Mouse (Mus musculus): ENCODE results near the gene 1700025G04Rik. TPM values are rescaled to one million over a fixed set of nuclear protein-coding genes. Genes with fewer than 3 reads are reported as not detected.

Gene 1700025G04Rik
- polyA plus RNA-seq, 1 experiment from 2014 or later = 28.5 TPM

DNA sequence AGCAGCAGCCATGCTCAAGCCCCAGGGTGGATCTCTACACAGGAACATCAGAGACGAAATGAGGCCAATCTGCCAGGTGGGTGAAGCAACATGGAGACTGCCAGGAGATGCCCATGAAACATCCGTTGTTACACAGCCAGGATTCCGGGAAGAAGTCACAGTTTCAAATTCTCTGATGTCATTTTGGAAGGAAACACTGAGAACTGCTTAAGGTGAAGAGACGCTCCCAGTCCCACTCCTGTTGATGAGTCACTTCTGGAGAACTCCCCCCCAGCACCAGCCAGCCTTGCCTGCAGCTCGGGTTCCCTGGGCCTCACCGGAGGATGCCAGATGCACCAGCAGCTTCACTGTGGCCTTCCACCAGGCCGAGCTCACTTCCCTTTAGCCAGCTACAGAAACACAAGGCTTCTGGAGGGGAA, 90.5 kb downstream of the 1700025G04Rik start:
- Histone ChIP-seq H3K27me3 (ENCODE audit: control insufficient read depth, insufficient read depth, low read depth, low read length) (no peaks in the 10 kb centered on the region), H3K4me2 (ENCODE audit: low read length) (no peak overlapping the region), H3K4me3 (ENCODE audit: low read depth, low read length) (no peak overlapping the region), H3K9me3 (replicated peaks; ENCODE audit: control insufficient read depth, low read length, poor library complexity, severe bottlenecking) (no peaks in the 10 kb centered on the region), H3K4me1 (ENCODE audit: control insufficient read depth, insufficient read depth, low read length) (peaks cover 9% of the 10 kb centered on the region), H3K36me3 (ENCODE audit: control insufficient read depth, insufficient read depth, low read length) (no peaks in the 10 kb centered on the region), H3K27ac (ENCODE audit: low read length) (no peak overlapping the region), H3K9ac (ENCODE audit: low read depth, low read length) (no peak overlapping the region)
- WGBS = 68% methylated on average over 7 of the region's 7 CpGs
- ATAC-seq = no peak

DNA sequence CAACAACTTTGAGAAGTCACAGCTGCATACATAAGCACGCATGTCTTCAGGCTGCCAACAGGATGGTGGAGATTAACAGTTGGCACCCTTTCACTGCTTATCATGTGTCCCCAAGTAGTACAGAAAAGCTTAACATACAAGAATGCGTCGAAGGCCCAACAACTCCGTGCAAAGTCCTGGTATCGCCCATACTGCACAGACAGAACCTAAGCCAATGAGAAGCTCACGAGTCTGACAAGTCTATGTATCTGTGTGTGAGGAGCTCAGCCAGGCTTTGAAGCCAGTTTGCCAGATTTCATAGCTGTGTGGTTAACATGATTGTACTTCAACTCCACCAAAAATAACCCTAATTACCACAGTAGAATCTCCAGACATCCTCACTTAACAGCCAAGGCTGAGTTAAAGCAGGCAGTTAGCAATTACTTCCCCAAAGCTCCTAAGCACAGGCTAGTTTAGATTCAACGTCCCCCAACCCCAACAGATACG, 91.2 kb downstream of the 1700025G04Rik start:
- Histone ChIP-seq H3K9me3 (replicated peaks; ENCODE audit: control insufficient read depth, low read length, poor library complexity, severe bottlenecking) (no peaks in the 10 kb centered on the region), H3K9ac (ENCODE audit: low read depth, low read length) (no peak overlapping the region), H3K36me3 (ENCODE audit: control insufficient read depth, insufficient read depth, low read length) (no peaks in the 10 kb centered on the region), H3K4me3 (ENCODE audit: low read depth, low read length) (no peak overlapping the region), H3K27ac (ENCODE audit: low read length) (no peak overlapping the region), H3K4me2 (ENCODE audit: low read length) (no peak overlapping the region), H3K4me1 (ENCODE audit: control insufficient read depth, insufficient read depth, low read length) (peaks cover 7% of the 10 kb centered on the region), H3K27me3 (ENCODE audit: control insufficient read depth, insufficient read depth, low read depth, low read length) (no peaks in the 10 kb centered on the region)
- WGBS = 79% methylated on average over 8 of the region's 8 CpGs
- ATAC-seq = no peak

DNA sequence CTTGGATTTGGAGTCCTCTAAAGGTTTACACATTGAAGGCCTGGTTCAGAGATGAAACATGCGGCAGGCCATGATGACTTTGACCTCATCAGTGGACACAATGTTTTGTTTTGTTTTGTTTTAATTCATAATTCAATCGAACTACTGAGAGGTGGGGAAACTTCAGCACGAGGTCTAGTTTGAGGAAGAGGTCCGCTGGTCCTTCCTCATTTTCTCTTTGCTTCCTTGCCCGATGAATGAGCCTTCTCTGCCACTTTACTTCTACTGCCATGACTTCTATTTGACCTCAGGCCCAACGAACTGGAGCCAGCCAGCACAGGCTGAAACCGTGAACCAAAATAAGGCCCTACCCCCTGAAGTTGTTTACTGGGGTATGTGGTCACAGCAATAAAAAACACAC, 92.3 kb downstream of the 1700025G04Rik start:
- WGBS = 89% methylated on average over 7 of the region's 7 CpGs

DNA sequence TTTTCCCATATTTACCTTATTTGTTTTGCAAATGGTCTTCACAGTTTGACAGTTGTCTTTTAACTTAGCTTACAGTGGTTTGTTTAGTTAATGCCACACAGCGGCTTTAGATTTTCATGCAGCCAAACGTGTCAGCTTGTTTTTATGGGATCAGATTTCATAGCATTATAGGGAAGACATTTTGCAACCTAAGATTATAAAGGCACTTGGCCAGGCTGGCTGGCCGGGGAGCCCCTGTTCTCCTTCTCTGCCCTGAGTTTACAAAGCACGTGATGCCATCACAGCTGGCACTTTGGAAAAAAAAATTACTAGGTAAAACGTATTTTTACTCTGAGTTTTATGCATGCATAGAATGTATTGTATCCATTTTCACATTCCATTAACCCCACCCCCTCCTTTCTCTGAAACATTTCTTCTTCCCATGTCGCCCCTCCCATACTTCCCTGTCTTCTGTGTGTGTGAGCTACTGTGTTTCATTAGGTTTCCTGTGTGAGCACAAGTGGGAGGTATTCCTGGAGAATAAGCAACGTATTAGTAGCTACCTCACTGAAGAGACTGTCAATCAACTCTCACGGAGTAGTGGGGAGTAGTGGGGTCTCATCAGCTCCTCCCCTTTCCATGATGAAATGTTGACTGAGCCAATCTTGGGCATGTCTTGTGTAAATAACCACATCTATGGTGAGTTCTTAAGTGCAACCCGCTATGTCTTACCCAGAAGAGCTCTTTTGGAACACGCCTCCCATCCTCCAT, 93.8 kb downstream of the 1700025G04Rik start:
- peaks cover 3% of the 10 kb centered on the region; the same call in 1 of the 2 replicates for H3K9me3 ChIP-seq (replicated peaks; ENCODE audit: control insufficient read depth, low read length, poor library complexity, severe bottlenecking)
- no peaks in the 10 kb centered on the region for H3K27me3 ChIP-seq (ENCODE audit: control insufficient read depth, insufficient read depth, low read depth, low read length)
- ATAC-seq = no peak
- no peak overlapping the region for H3K4me2 ChIP-seq (ENCODE audit: low read length)
- H3K4me1 ChIP-seq (ENCODE audit: control insufficient read depth, insufficient read depth, low read length) = peaks cover 5% of the 10 kb centered on the region; the same call in 1 of the 2 replicates
- H3K9ac ChIP-seq (ENCODE audit: low read depth, low read length) = no peak overlapping the region
- WGBS = 66% methylated on average over 10 of the region's 10 CpGs
- no peaks in the 10 kb centered on the region for H3K36me3 ChIP-seq (ENCODE audit: control insufficient read depth, insufficient read depth, low read length)
- H3K27ac ChIP-seq (ENCODE audit: low read length) = no peak overlapping the region
- no peak overlapping the region for H3K4me3 ChIP-seq (ENCODE audit: low read depth, low read length)

More for the DNA sequence above, 92.3 kb downstream of the 1700025G04Rik start:
- ATAC-seq = no peak
- Histone ChIP-seq H3K4me1 (ENCODE audit: control insufficient read depth, insufficient read depth, low read length) (peaks cover 5% of the 10 kb centered on the region), H3K27ac (ENCODE audit: low read length) (no peak overlapping the region), H3K4me3 (ENCODE audit: low read depth, low read length) (no peak overlapping the region), H3K4me2 (ENCODE audit: low read length) (no peak overlapping the region), H3K9ac (ENCODE audit: low read depth, low read length) (no peak overlapping the region), H3K27me3 (ENCODE audit: control insufficient read depth, insufficient read depth, low read depth, low read length) (no peaks in the 10 kb centered on the region), H3K36me3 (ENCODE audit: control insufficient read depth, insufficient read depth, low read length) (no peaks in the 10 kb centered on the region), H3K9me3 (replicated peaks; ENCODE audit: control insufficient read depth, low read length, poor library complexity, severe bottlenecking) (no peaks in the 10 kb centered on the region)

DNA sequence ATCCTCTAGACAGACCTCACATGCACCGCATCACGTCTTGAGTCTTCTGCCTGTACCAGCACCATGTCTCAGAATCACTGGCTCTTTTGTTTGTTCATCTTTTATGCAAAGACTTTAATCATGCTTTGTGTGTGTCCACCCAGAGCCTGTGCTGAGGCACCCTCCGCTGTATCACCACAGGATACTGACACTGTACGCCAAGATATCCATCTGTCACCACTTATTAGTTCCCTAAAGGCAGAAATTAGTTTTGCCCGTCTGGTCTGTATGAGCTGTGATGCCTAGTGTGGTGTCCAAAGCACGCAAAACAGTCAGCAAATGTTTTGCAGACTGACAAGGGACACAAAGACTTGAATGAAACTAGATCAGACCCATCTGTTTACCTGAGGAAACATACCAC, 95.7 kb downstream of the 1700025G04Rik start:
- no peaks in the 10 kb centered on the region for H3K27me3 ChIP-seq (ENCODE audit: control insufficient read depth, insufficient read depth, low read depth, low read length)
- H3K4me2 ChIP-seq (ENCODE audit: low read length) = no peak overlapping the region
- H3K36me3 ChIP-seq (ENCODE audit: control insufficient read depth, insufficient read depth, low read length) = no peaks in the 10 kb centered on the region
- no peak for ATAC-seq
- H3K9ac ChIP-seq (ENCODE audit: low read depth, low read length) = no peak overlapping the region
- H3K4me3 ChIP-seq (ENCODE audit: low read depth, low read length) = no peak overlapping the region
- no peak overlapping the region for H3K27ac ChIP-seq (ENCODE audit: low read length)
- WGBS = 37% methylated on average over 6 of the region's 6 CpGs
- H3K4me1 ChIP-seq (ENCODE audit: control insufficient read depth, insufficient read depth, low read length) = peaks cover 4% of the 10 kb centered on the region; the same call in 1 of the 2 replicates
- peaks cover 3% of the 10 kb centered on the region; the same call in 1 of the 2 replicates for H3K9me3 ChIP-seq (replicated peaks; ENCODE audit: control insufficient read depth, low read length, poor library complexity, severe bottlenecking)

DNA sequence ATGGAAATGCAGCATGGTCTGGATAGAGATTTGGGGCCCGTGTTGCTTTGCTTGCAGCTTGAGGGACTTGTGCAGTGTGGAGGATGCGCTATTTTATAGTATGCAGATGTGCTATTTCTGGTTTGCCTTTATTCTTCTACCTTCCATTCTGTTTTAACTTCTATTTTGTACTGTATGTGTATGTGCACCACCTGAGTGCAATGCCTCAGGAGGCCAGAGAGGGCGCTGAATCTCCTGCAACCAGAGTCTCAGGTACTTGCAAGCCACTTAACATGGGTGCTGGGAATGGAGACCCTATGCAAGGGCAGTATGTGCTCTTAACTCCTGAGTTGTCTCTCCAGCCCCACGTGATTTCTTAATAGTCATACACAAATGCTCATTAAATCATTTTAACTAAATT, 98.4 kb downstream of the 1700025G04Rik start:
- Histone ChIP-seq H3K9me3 (replicated peaks; ENCODE audit: control insufficient read depth, low read length, poor library complexity, severe bottlenecking) (peaks cover 3% of the 10 kb centered on the region; the same call in 1 of the 2 replicates), H3K36me3 (ENCODE audit: control insufficient read depth, insufficient read depth, low read length) (no peaks in the 10 kb centered on the region), H3K9ac (ENCODE audit: low read depth, low read length) (no peak overlapping the region), H3K4me1 (ENCODE audit: control insufficient read depth, insufficient read depth, low read length) (peaks cover 3% of the 10 kb centered on the region), H3K4me2 (ENCODE audit: low read length) (no peak overlapping the region), H3K4me3 (ENCODE audit: low read depth, low read length) (no peak overlapping the region), H3K27me3 (ENCODE audit: control insufficient read depth, insufficient read depth, low read depth, low read length) (no peaks in the 10 kb centered on the region), H3K27ac (ENCODE audit: low read length) (no peak overlapping the region)
- 92% methylated on average over 4 of the region's 4 CpGs for WGBS
- ATAC-seq = no peak

DNA sequence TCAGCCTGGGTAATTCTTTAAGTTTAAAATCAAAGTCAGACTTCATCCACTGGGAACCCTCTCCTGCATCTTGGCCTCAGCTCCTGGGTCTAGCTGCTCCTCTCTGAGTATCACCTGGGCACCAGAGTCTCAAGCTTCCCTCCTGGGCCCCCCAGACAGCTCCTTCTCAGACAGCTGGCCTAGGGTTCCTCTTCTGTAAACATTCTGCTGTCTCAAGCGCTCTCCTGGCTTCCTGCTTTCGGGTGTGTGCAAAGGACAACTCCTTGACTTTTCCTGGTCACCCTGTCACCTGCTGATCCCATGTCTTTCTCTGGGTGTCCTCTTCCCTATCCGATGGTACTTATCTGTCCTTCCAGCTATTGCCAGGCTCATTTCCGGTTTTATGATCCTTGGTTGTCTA, 99.3 kb downstream of the 1700025G04Rik start:
- 87% methylated on average over 4 of the region's 4 CpGs for WGBS
- Histone ChIP-seq H3K4me2 (ENCODE audit: low read length) (no peak overlapping the region), H3K9ac (ENCODE audit: low read depth, low read length) (no peak overlapping the region), H3K27ac (ENCODE audit: low read length) (no peak overlapping the region), H3K4me3 (ENCODE audit: low read depth, low read length) (no peak overlapping the region), H3K9me3 (replicated peaks; ENCODE audit: control insufficient read depth, low read length, poor library complexity, severe bottlenecking) (peaks cover 3% of the 10 kb centered on the region; the same call in 1 of the 2 replicates), H3K4me1 (ENCODE audit: control insufficient read depth, insufficient read depth, low read length) (peaks cover 8% of the 10 kb centered on the region), H3K36me3 (ENCODE audit: control insufficient read depth, insufficient read depth, low read length) (no peaks in the 10 kb centered on the region), H3K27me3 (ENCODE audit: control insufficient read depth, insufficient read depth, low read depth, low read length) (no peaks in the 10 kb centered on the region)
- ATAC-seq = no peak

DNA sequence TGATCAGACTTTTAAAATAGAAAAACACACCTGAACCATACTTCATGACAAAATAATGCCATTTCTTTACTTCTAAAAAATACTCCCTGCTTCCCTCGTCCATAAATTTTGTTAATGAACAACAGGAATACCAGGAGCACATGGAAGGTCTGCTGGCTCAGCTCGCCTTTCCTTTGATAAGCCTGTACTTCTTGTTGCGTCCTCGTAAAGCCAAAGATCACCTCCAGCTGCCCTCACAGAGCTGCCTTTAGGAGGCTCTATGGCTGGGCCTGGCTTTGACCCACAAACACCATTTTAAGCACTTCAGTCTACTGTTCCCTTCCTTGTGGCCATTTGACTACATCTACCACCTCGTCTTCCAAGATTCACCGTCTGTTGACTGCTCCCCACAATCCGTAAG, 101.2 kb downstream of the 1700025G04Rik start:
- H3K4me1 ChIP-seq (ENCODE audit: control insufficient read depth, insufficient read depth, low read length) = peaks cover 24% of the 10 kb centered on the region
- ATAC-seq = no peak
- H3K9me3 ChIP-seq (replicated peaks; ENCODE audit: control insufficient read depth, low read length, poor library complexity, severe bottlenecking) = peaks cover 3% of the 10 kb centered on the region; the same call in 1 of the 2 replicates
- no peaks in the 10 kb centered on the region for H3K27me3 ChIP-seq (ENCODE audit: control insufficient read depth, insufficient read depth, low read depth, low read length)
- no peaks in the 10 kb centered on the region for H3K36me3 ChIP-seq (ENCODE audit: control insufficient read depth, insufficient read depth, low read length)
- 92% methylated on average over 7 of the region's 7 CpGs for WGBS
- H3K4me3 ChIP-seq (ENCODE audit: low read depth, low read length) = no peak overlapping the region
- no peak overlapping the region for H3K4me2 ChIP-seq (ENCODE audit: low read length)
- no peak overlapping the region for H3K27ac ChIP-seq (ENCODE audit: low read length)
- no peak overlapping the region for H3K9ac ChIP-seq (ENCODE audit: low read depth, low read length)

DNA sequence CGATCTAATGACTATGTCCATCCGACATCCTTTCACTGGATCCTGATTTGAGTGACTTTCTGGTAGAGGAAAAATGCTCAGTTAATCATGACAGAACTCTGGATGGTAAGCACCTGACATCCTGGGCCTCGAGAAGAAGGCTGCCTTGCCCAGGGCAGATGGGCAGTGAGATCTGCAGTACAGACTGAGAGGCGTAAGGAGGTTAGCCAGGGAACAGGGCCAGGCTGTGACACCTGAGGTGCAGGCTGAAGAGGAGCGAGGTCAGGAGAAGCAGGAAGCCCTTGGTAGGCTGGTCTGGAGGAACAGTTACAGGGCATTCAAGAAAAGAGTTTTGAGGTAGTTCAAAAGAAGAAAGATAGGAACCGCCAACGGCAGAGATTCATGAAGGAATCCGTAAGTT, 101.9 kb downstream of the 1700025G04Rik start:
- Histone ChIP-seq H3K4me2 (ENCODE audit: low read length) (no peak overlapping the region), H3K4me1 (ENCODE audit: control insufficient read depth, insufficient read depth, low read length) (peaks cover 30% of the 10 kb centered on the region), H3K9ac (ENCODE audit: low read depth, low read length) (no peak overlapping the region), H3K4me3 (ENCODE audit: low read depth, low read length) (no peak overlapping the region), H3K9me3 (replicated peaks; ENCODE audit: control insufficient read depth, low read length, poor library complexity, severe bottlenecking) (peaks cover 3% of the 10 kb centered on the region; the same call in 1 of the 2 replicates), H3K36me3 (ENCODE audit: control insufficient read depth, insufficient read depth, low read length) (no peaks in the 10 kb centered on the region), H3K27ac (ENCODE audit: low read length) (no peak overlapping the region), H3K27me3 (ENCODE audit: control insufficient read depth, insufficient read depth, low read depth, low read length) (no peaks in the 10 kb centered on the region)
- no peak for ATAC-seq
- WGBS = 87% methylated on average over 8 of the region's 8 CpGs
